Mouse (Mus musculus) lung, adult 2 months (tissue): ENCODE measurements around the gene Dcst1.

Experiments
- CTCF ChIP-seq: fragments of 200-500 bp; IDR thresholded peaks from 2 replicates; pipeline ENCODE4 v1.5.1; 2011; ENCODE audit warnings: mild to moderate bottlenecking, low read length, control low read depth; ENCODE audit not compliant: insufficient read depth
- POLR2A ChIP-seq: fragments of 200-500 bp; IDR thresholded peaks from 2 replicates; pipeline ENCODE4 v1.6.1; 2011; ENCODE audit warnings: low read depth, mild to moderate bottlenecking, control low read depth, low read length, borderline replicate concordance; ENCODE audit errors: extremely low read depth

DNA sequence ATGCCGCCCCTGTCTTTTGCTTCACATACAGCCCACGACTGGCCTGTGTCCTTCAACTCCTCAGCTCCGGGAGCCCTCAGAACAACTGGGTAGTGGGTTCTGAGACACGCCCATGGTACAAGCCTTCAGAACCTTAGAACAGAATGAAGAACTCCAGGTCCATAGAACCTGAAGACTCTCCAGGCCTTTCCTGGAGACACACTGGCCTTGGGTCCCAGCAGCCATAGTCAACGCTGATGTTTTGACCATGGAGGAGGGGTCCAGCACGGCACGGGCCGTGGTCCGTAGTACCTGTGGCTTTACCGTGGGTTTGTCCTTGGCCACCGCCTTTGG lies at the start of gene Dcst1:
- TF ChIP-seq CTCF (no peak), POLR2A (no peak)
